Mouse (Mus musculus) MEL (cell line): ENCODE measurements around the gene Krtap27-1. TPM values are rescaled to one million over a fixed set of nuclear protein-coding genes. Genes with fewer than 3 reads are reported as not detected.

Source experiments
- DNase-seq: peaks from one replicate; pipeline ENCODE4 v3.0.0; 2011; ENCODE audit warnings: low read depth, low spot score
- H3K27ac ChIP-seq: 2 replicates; pipeline ENCODE4 v1.5.1; 2012; ENCODE audit warnings: low read depth, mild to moderate bottlenecking, control low read depth, low read length, moderate library complexity; ENCODE audit not compliant: control insufficient read depth
- H3K27me3 ChIP-seq, 2 experiments: fragments of 150-350 bp in 1 of 2; sonication (generic) in 1 of 2; 2 replicates each; pipeline ENCODE4 v1.6.1; 2012; ENCODE audit warnings: low read length in 2 of 2, mild to moderate bottlenecking in 2 of 2, improper control_type of control experiment in 1 of 2, moderate library complexity in 1 of 2; ENCODE audit not compliant: insufficient read depth in 2 of 2, control insufficient read depth in 1 of 2
- H3K36me3 ChIP-seq, 2 experiments: 2 replicates each; pipeline ENCODE4 v1.6.1; 2012 to 2014; ENCODE audit warnings: low read length in 2 of 2, improper control_type of control experiment in 1 of 2, inconsistent platforms in 1 of 2, mild to moderate bottlenecking in 1 of 2; ENCODE audit not compliant: insufficient read depth in 2 of 2, control insufficient read depth in 1 of 2
- H3K4me1 ChIP-seq, 2 experiments: fragments of 150-350 bp in 1 of 2; sonication (generic) in 1 of 2; 2 replicates each; pipeline ENCODE4 v1.6.1; 2012; ENCODE audit warnings: low read length in 2 of 2, improper control_type of control experiment in 1 of 2, mild to moderate bottlenecking in 1 of 2; ENCODE audit not compliant: insufficient read depth in 2 of 2, control insufficient read depth in 1 of 2
- H3K4me3 ChIP-seq, 2 experiments: fragments of 150-350 bp in 1 of 2; sonication (generic) in 1 of 2; 2 replicates each; pipeline ENCODE4 v1.5.1; 2012; ENCODE audit warnings: low read depth in 2 of 2, low read length in 2 of 2, mild to moderate bottlenecking in 2 of 2, moderate library complexity in 2 of 2, control low read depth in 1 of 2, improper control_type of control experiment in 1 of 2; ENCODE audit not compliant: control insufficient read depth in 1 of 2, insufficient read depth in 1 of 2
- H3K79me2 ChIP-seq: 2 replicates; pipeline ENCODE4 v1.6.1; 2012; ENCODE audit warnings: mild to moderate bottlenecking, low read length, moderate library complexity; ENCODE audit not compliant: control insufficient read depth, poor library complexity, insufficient read depth
- H3K9ac ChIP-seq: 2 replicates; pipeline ENCODE4 v1.6.1; 2012; ENCODE audit warnings: low read depth, mild to moderate bottlenecking, control low read depth, low read length, moderate library complexity; ENCODE audit not compliant: control insufficient read depth, poor library complexity, severe bottlenecking
- H3K9me3 ChIP-seq: fragments of 150-350 bp; sonication (generic); replicated peaks from 2 replicates; pipeline ENCODE4 v1.6.1; 2012; ENCODE audit warnings: mild to moderate bottlenecking, low read length, improper control_type of control experiment, moderate library complexity; ENCODE audit not compliant: insufficient read depth
- BHLHE40 ChIP-seq: IDR thresholded peaks from 2 replicates; pipeline ENCODE4 v1.6.1; 2012; ENCODE audit warnings: low read depth, mild to moderate bottlenecking, inconsistent platforms, low read length, improper control_type of control experiment, borderline replicate concordance
- CHD1 ChIP-seq: IDR thresholded peaks from 2 replicates; pipeline ENCODE4 v1.6.1; 2012; ENCODE audit warnings: low read depth, mild to moderate bottlenecking, inconsistent platforms, low read length, improper control_type of control experiment
- CHD2 ChIP-seq: IDR thresholded peaks from 2 replicates; pipeline ENCODE4 v1.6.1; 2011; ENCODE audit warnings: low read length, improper control_type of control experiment
- E2F4 ChIP-seq: IDR thresholded peaks from 2 replicates; pipeline ENCODE4 v1.6.1; 2011; ENCODE audit warnings: low read depth, low read length, improper control_type of control experiment, borderline replicate concordance
- EP300 ChIP-seq, 2 experiments: IDR thresholded peaks; 2 replicates each; pipeline ENCODE4 v1.6.1; 2011; ENCODE audit warnings: improper control_type of control experiment in 2 of 2, low read length in 2 of 2, low read depth in 1 of 2, mild to moderate bottlenecking in 1 of 2
- ETS1 ChIP-seq: IDR thresholded peaks from 2 replicates; pipeline ENCODE4 v1.6.1; 2012; ENCODE audit warnings: low read depth, mild to moderate bottlenecking, inconsistent platforms, low read length, improper control_type of control experiment, moderate library complexity
- GATA1 ChIP-seq: IDR thresholded peaks from 2 replicates; pipeline ENCODE4 v1.6.1; 2011; ENCODE audit warnings: low read depth, low read length, improper control_type of control experiment
- KAT2A ChIP-seq: conservative IDR thresholded peaks from 2 replicates; pipeline ENCODE4 v1.6.1; 2012; ENCODE audit warnings: low read depth, low read length, improper control_type of control experiment, inconsistent platforms
- MAZ ChIP-seq: IDR thresholded peaks from 2 replicates; pipeline ENCODE4 v1.6.1; 2012; ENCODE audit warnings: low read depth, mild to moderate bottlenecking, inconsistent platforms, low read length, improper control_type of control experiment
- MYC ChIP-seq: IDR thresholded peaks from 2 replicates; pipeline ENCODE4 v1.6.1; 2011; ENCODE audit warnings: low read depth, mild to moderate bottlenecking, low read length, improper control_type of control experiment, moderate library complexity
- NELFE ChIP-seq: IDR thresholded peaks from 2 replicates; pipeline ENCODE4 v1.6.1; 2011; ENCODE audit warnings: low read depth, low read length, improper control_type of control experiment
- POLR2A ChIP-seq, 2 experiments: IDR thresholded peaks; 2 replicates each; pipeline ENCODE4 v1.6.1; 2011 to 2012; ENCODE audit warnings: low read length in 2 of 2, mild to moderate bottlenecking in 2 of 2, control low read depth in 1 of 2, improper control_type of control experiment in 1 of 2, low read depth in 1 of 2, moderate library complexity in 1 of 2; ENCODE audit not compliant: control insufficient read depth in 1 of 2, insufficient read depth in 1 of 2, poor library complexity in 1 of 2
- POLR2AphosphoS5 ChIP-seq: IDR thresholded peaks from 2 replicates; pipeline ENCODE4 v1.6.1; 2012; ENCODE audit warnings: low read depth, borderline replicate concordance, mild to moderate bottlenecking, inconsistent platforms, low read length, moderate library complexity, mixed read lengths
- RAD21 ChIP-seq: IDR thresholded peaks from 2 replicates; pipeline ENCODE4 v1.6.1; 2011; ENCODE audit warnings: mild to moderate bottlenecking, low read depth, low read length, improper control_type of control experiment
- RCOR1 ChIP-seq: IDR thresholded peaks from 2 replicates; pipeline ENCODE4 v1.6.1; 2012; ENCODE audit warnings: low read depth, mild to moderate bottlenecking, inconsistent platforms, low read length, improper control_type of control experiment
- SMC3 ChIP-seq: IDR thresholded peaks from 2 replicates; pipeline ENCODE4 v1.6.1; 2011; ENCODE audit warnings: low read depth, low read length, improper control_type of control experiment
- TCF12 ChIP-seq: IDR thresholded peaks from 2 replicates; pipeline ENCODE4 v1.6.1; 2014; ENCODE audit warnings: low read depth, mild to moderate bottlenecking, inconsistent platforms, low read length, improper control_type of control experiment, moderate library complexity
- UBTF ChIP-seq: IDR thresholded peaks from 2 replicates; pipeline ENCODE4 v1.6.1; 2012; ENCODE audit warnings: low read depth, mild to moderate bottlenecking, inconsistent platforms, low read length, improper control_type of control experiment, moderate library complexity, borderline replicate concordance; ENCODE audit not compliant: insufficient read depth
- ZKSCAN1 ChIP-seq: IDR thresholded peaks from 2 replicates; pipeline ENCODE4 v1.6.1; 2012; ENCODE audit warnings: low read depth, mild to moderate bottlenecking, inconsistent platforms, low read length, improper control_type of control experiment, moderate library complexity
- ZMIZ1 ChIP-seq: IDR thresholded peaks from 2 replicates; pipeline ENCODE4 v1.6.1; 2012; ENCODE audit warnings: low read depth, mild to moderate bottlenecking, inconsistent platforms, low read length, improper control_type of control experiment, moderate library complexity
- polyA plus RNA-seq, 2 experiments: library from polyadenylated mRNA; stranded (reverse) in 1 of 2; unstranded in 1 of 2; fragments of >175 nt in 1 of 2; fragments of >200 nt in 1 of 2; gene quantifications; 2 replicates each; pipeline versions ENCODE4 v1.2.1 to v1.2.4; 2012; ENCODE audit warnings: low replicate concordance in 2 of 2, low read depth in 1 of 2; ENCODE audit not compliant: insufficient read length in 2 of 2, insufficient read depth in 1 of 2, missing spikeins in 1 of 2
- total RNA-seq: library from RNA; depleted of rRNA; stranded (reverse); fragments of 300-350 nt; gene quantifications from 2 replicates; pipeline ENCODE4 v1.2.3, GENCODE M21; 2012; rRNA removed

Gene Krtap27-1
- total RNA-seq (not detected in 2 replicates), polyA plus RNA-seq (not detected)

DNA sequence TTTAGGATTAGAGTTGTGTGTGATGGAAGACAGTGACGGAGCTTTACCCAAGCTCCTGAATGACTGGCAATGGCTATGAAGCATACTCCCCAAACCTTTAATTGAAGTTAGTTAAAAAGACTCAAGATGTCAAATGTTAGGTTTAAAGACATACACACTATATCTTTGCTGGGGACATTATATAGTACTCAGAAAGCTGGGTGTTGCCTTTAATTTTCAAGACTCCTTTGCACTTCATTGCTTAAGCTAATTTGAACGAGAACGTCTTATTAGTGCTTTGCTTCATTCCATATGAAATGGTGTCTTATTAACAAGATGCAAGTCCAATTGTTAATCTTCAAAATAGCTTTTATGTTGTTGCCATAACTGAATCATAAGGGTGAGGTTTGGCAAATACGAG lies at the start of gene Krtap27-1:
Gene Krtap27-1, minus strand, starts transcription at position 101 of the 400 bp plus-strand sequence.
- no peaks in the 10 kb centered on the region for H3K36me3 ChIP-seq
- no peaks in the 10 kb centered on the region for H3K27me3 ChIP-seq
- no peaks in the 10 kb centered on the region for H3K79me2 ChIP-seq
- H3K4me3 ChIP-seq: no peak within 1 kb of the TSS
- no peak for DNase-seq
- no peak within 1 kb of the TSS for H3K27ac ChIP-seq
- no peaks in the 10 kb centered on the region for H3K9me3 ChIP-seq
- no peak within 1 kb of the TSS for H3K9ac ChIP-seq
- no peaks in the 10 kb centered on the region for H3K4me1 ChIP-seq
- no peak for TF ChIP-seq CHD1
- no peak for TF ChIP-seq MAZ
- no peak for TF ChIP-seq RCOR1
- TF ChIP-seq KAT2A: no peak
- TF ChIP-seq ETS1: no peak
- TF ChIP-seq NELFE: no peak
- no peak for TF ChIP-seq SMC3
- TF ChIP-seq E2F4: no peak
- no peak for TF ChIP-seq ZKSCAN1
- no peak for TF ChIP-seq UBTF
- TF ChIP-seq POLR2AphosphoS5: no peak
- no peak for TF ChIP-seq MYC
- no peak for TF ChIP-seq POLR2A (IDR thresholded peaks at IDR 0.05; ENCODE audit: control insufficient read depth in 1 of 2, insufficient read depth in 1 of 2, low read depth in 1 of 2, low read length in 2 of 2, poor library complexity in 1 of 2)
- no peak for TF ChIP-seq RAD21

DNA sequence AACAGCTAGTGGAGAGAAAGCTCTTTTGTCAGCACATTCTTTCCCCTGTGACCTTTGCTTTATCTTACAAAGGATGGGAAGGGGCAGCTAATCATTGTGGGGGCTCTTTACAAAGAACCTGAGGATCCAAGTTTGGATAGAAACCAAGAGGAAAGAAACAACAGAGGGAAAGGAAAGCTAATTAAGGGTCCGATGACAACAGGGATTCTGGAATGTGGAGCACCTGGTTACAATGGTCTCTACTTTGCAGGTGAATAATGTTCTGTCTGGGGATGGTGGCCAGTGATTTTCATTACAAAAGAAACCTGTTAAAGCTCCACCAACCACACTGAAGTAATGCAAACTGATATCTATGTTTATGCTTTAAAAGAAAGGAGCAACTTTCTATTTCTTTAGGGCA lies 48.6 kb upstream of the Krtap27-1 start:
- Histone ChIP-seq H3K36me3 (no peaks in the 10 kb centered on the region), H3K27ac (no peak overlapping the region), H3K9ac (no peak overlapping the region), H3K4me1 (no peaks in the 10 kb centered on the region), H3K9me3 (no peaks in the 10 kb centered on the region), H3K79me2 (no peaks in the 10 kb centered on the region), H3K4me3 (no peak overlapping the region), H3K27me3 (no peaks in the 10 kb centered on the region)
- TF ChIP-seq GATA1 (no peak), BHLHE40 (no peak), NELFE (no peak), RAD21 (no peak), TCF12 (no peak), EP300 (IDR thresholded peaks at IDR 0.05; ENCODE audit: low read depth in 1 of 2, low read length in 2 of 2) (no peak), CHD2 (no peak), ZMIZ1 (no peak), CHD1 (no peak)
- no peak for DNase-seq
